Mouse (Mus musculus) stomach, embryonic 14.5 days (tissue): Measurements from ENCODE around the gene Nudt3. TPM values are rescaled to one million over a fixed set of nuclear protein-coding genes. Genes with fewer than 3 reads are reported as not detected.
A peak's percentile ranks its signal among the peaks of the same experiment; 100 is the strongest.

ENCODE experiments used
- ATAC-seq: fragments of 200-750 bp; cut with Nextera tagmentation; 2 replicates; pipeline ENCODE4 v1.8.0; 2017; ENCODE audit warnings: low read depth, moderate TSS enrichment; ENCODE audit not compliant: insufficient number of reproducible peaks, insufficient read depth, low FRiP score
- H3K27ac ChIP-seq: fragments of 300-500 bp; sonication (generic); 2 replicates; pipeline ENCODE4 v1.5.1; 2014; ENCODE audit warnings: mild to moderate bottlenecking, low read length, moderate library complexity, mixed read lengths
- H3K27me3 ChIP-seq: fragments of 300-500 bp; sonication (generic); 2 replicates; pipeline ENCODE4 v1.6.1; 2014; ENCODE audit warnings: low read length, control low read depth, mixed read lengths; ENCODE audit not compliant: control insufficient read depth, insufficient read depth
- H3K36me3 ChIP-seq: fragments of 300-500 bp; sonication (generic); 2 replicates; pipeline ENCODE4 v1.6.1; 2014; ENCODE audit warnings: mild to moderate bottlenecking, control low read depth, low read length, moderate library complexity, mixed read lengths; ENCODE audit not compliant: control insufficient read depth, insufficient read depth
- H3K4me1 ChIP-seq: fragments of 300-500 bp; sonication (generic); 2 replicates; pipeline ENCODE4 v1.6.1; 2014; ENCODE audit warnings: low read length, control low read depth, mixed read lengths; ENCODE audit not compliant: control insufficient read depth, insufficient read depth
- H3K4me2 ChIP-seq: fragments of 300-500 bp; sonication (generic); replicated peaks from 2 replicates; pipeline ENCODE4 v1.6.1; 2014; ENCODE audit warnings: low read depth, low read length, control low read depth
- H3K4me3 ChIP-seq: fragments of 300-500 bp; sonication (generic); 2 replicates; pipeline ENCODE4 v1.5.1; 2014; ENCODE audit warnings: low read depth, low read length, control low read depth
- H3K9ac ChIP-seq: fragments of 300-500 bp; sonication (generic); replicated peaks from 2 replicates; pipeline ENCODE4 v1.6.1; 2014; ENCODE audit warnings: low read depth, mild to moderate bottlenecking, control low read depth, low read length, moderate library complexity, mixed read lengths
- H3K9me3 ChIP-seq: fragments of 300-500 bp; sonication (generic); 2 replicates; pipeline ENCODE4 v1.6.1; 2016; ENCODE audit warnings: low read depth, low read length, control low read depth; ENCODE audit not compliant: control insufficient read depth
- WGBS: fragments of 180-500 bp; shearing (Covaris S2); extraction: QIAGEN DNeasy Blood & Tissue Kit; methylation state at CpG from one replicate; pipeline ENCODE4 v1.1.7; 2014; 5-methylcytosine and 5-hydroxymethylcytosine counted together
- polyA plus RNA-seq: library from polyadenylated mRNA; unstranded; fragments of >200 nt; fragmentation: Nextera tagmentation; extraction: Ambion mirVana; gene quantifications from 2 replicates; pipeline ENCODE4 v1.2.1, GENCODE M21; 2014

The Nudt3 gene
- polyA plus RNA-seq, 1 experiment from 2014 or later, result 44.2 TPM

- Histone ChIP-seq H3K27me3 (peaks cover 13% of the 10 kb centered on the region; the same call in 1 of the 2 replicates), H3K4me1 (peaks cover 9% of the 10 kb centered on the region; the same call in 1 of the 2 replicates), H3K9ac (no peak overlapping the region), H3K36me3 (no peaks in the 10 kb centered on the region), H3K27ac (no peak overlapping the region), H3K9me3 (no peaks in the 10 kb centered on the region), H3K4me3 (no peak overlapping the region), H3K4me2 (no peak overlapping the region)
- ATAC-seq, result no peak
- WGBS, result 58% methylated on average over 10 of the region's 10 CpGs
Measured at GRCm38 (mm10) chr17:27653253-27653959, 30.1 kb upstream of the Nudt3 start.

- WGBS, result 82% methylated on average over 23 of the region's 23 CpGs
- Histone ChIP-seq H3K4me2 (no peak overlapping the region), H3K9ac (no peak overlapping the region), H3K4me1 (peaks cover 9% of the 10 kb centered on the region; the same call in 1 of the 2 replicates), H3K9me3 (no peaks in the 10 kb centered on the region), H3K27ac (no peak overlapping the region), H3K4me3 (no peak overlapping the region), H3K36me3 (no peaks in the 10 kb centered on the region), H3K27me3 (peaks cover 13% of the 10 kb centered on the region; the same call in 1 of the 2 replicates)
- no peak for ATAC-seq
Measured at GRCm38 (mm10) chr17:27652046-27652790, 28.9 kb upstream of the Nudt3 start.

- Histone ChIP-seq H3K27ac (no peak overlapping the region), H3K9me3 (no peaks in the 10 kb centered on the region), H3K4me3 (no peak overlapping the region), H3K36me3 (no peaks in the 10 kb centered on the region), H3K27me3 (peaks cover 6% of the 10 kb centered on the region; the same call in 1 of the 2 replicates), H3K4me1 (0 out of 2 replicates have a peak, but pooled peaks cover 2% of the 10 kb centered on the region), H3K4me2 (no peak overlapping the region), H3K9ac (no peak overlapping the region)
- no peak for ATAC-seq
- 70% methylated on average over 13 of the region's 13 CpGs for WGBS
Measured at GRCm38 (mm10) chr17:27650586-27650985, 27.3 kb upstream of the Nudt3 start.

- no peaks in the 10 kb centered on the region for H3K4me1 ChIP-seq
- no peak overlapping the region for H3K4me3 ChIP-seq
- no peak for ATAC-seq
- no peak overlapping the region for H3K27ac ChIP-seq
- no peaks in the 10 kb centered on the region for H3K9me3 ChIP-seq
- whole genome bisulfite sequencing, result 8% methylated on average over 12 of the region's 12 CpGs
- no peak overlapping the region for H3K4me2 ChIP-seq
- H3K36me3 ChIP-seq, result no peaks in the 10 kb centered on the region
- peaks cover 5% of the 10 kb centered on the region; the same call in 1 of the 2 replicates for H3K27me3 ChIP-seq
- H3K9ac ChIP-seq, result no peak overlapping the region
Measured at GRCm38 (mm10) chr17:27650160-27650559, 26.9 kb upstream of the Nudt3 start.

- H3K36me3 ChIP-seq, result no peaks in the 10 kb centered on the region
- no peak overlapping the region for H3K4me3 ChIP-seq
- peaks cover 9% of the 10 kb centered on the region for H3K4me1 ChIP-seq
- WGBS, result 30% methylated on average over 7 of the region's 7 CpGs
- no peak overlapping the region for H3K4me2 ChIP-seq
- H3K9me3 ChIP-seq, result no peaks in the 10 kb centered on the region
- no peak for ATAC-seq
- no peaks in the 10 kb centered on the region for H3K27me3 ChIP-seq
- no peak overlapping the region for H3K9ac ChIP-seq
- no peak overlapping the region for H3K27ac ChIP-seq
Measured at GRCm38 (mm10) chr17:27645807-27646206, 22.5 kb upstream of the Nudt3 start.

- Histone ChIP-seq H3K36me3 (no peaks in the 10 kb centered on the region), H3K4me2 (no peak overlapping the region), H3K4me1 (peaks cover 9% of the 10 kb centered on the region), H3K9me3 (no peaks in the 10 kb centered on the region), H3K9ac (no peak overlapping the region), H3K4me3 (no peak overlapping the region), H3K27ac (no peak overlapping the region), H3K27me3 (no peaks in the 10 kb centered on the region)
- no peak for ATAC-seq
- WGBS, result 33% methylated on average over 2 of the region's 2 CpGs
Measured at GRCm38 (mm10) chr17:27644572-27644971, 21.3 kb upstream of the Nudt3 start.

- no peak overlapping the region for H3K27ac ChIP-seq
- no peaks in the 10 kb centered on the region for H3K27me3 ChIP-seq
- ATAC-seq, result no peak
- H3K36me3 ChIP-seq, result no peaks in the 10 kb centered on the region
- no peak overlapping the region for H3K4me3 ChIP-seq
- no peak overlapping the region for H3K4me2 ChIP-seq
- H3K4me1 ChIP-seq, result peaks cover 9% of the 10 kb centered on the region
- H3K9me3 ChIP-seq, result no peaks in the 10 kb centered on the region
- H3K9ac ChIP-seq, result no peak overlapping the region
- 76% methylated on average over 9 of the region's 9 CpGs for WGBS
Measured at GRCm38 (mm10) chr17:27643756-27644155, 20.5 kb upstream of the Nudt3 start.

GRCm38 (mm10) chr17:27643101-27643500 is 19.8 kb upstream of the Nudt3 start:
- no peak for ATAC-seq
- no peak overlapping the region for H3K4me3 ChIP-seq

More at GRCm38 (mm10) chr17:27643101-27643500, 19.8 kb upstream of the Nudt3 start:
- Histone ChIP-seq H3K4me2 (peak overlapping the region; percentile 5; the same call in 1 of the 2 replicates), H3K27ac (peak overlapping the region; percentile 33; the same call in 1 of the 2 replicates), H3K36me3 (no peaks in the 10 kb centered on the region), H3K9ac (no peak overlapping the region), H3K27me3 (no peaks in the 10 kb centered on the region), H3K4me1 (peaks cover 9% of the 10 kb centered on the region), H3K9me3 (no peaks in the 10 kb centered on the region)
- WGBS, result 26% methylated on average over 6 of the region's 6 CpGs
